Mouse (Mus musculus): Measurements from ENCODE around the gene Yae1d1. TPM values are rescaled to one million over a fixed set of nuclear protein-coding genes. Genes with fewer than 3 reads are reported as not detected.

Yae1d1 gene
- total RNA-seq, 2 experiments from 2014 or later, result 26.2 to 27.2 TPM

Other genes starting within 250 kb of the Yae1d1 start
- gene Cdk13, start 188.3 kb downstream of the Yae1d1 start, total RNA-seq (2021), result 10 to 100 TPM; 54.0 to 67.0 TPM
- gene Rala, start 49.1 kb downstream of the Yae1d1 start, total RNA-seq (2021), result 10 to 100 TPM; 51.6 to 60.8 TPM